Mouse (Mus musculus) bone marrow macrophage, adult 2 months (primary cell): ENCODE measurements around the gene Gnb5.

ENCODE experiments used
- CTCF ChIP-seq: IDR thresholded peaks from 2 replicates; pipeline ENCODE4 v1.5.1; 2012; ENCODE audit warnings: low read depth, mild to moderate bottlenecking, low read length, moderate library complexity
- POLR2A ChIP-seq: IDR thresholded peaks from 2 replicates; pipeline ENCODE4 v1.6.1; 2012; ENCODE audit warnings: mild to moderate bottlenecking, low read depth, low read length, borderline replicate concordance

DNA sequence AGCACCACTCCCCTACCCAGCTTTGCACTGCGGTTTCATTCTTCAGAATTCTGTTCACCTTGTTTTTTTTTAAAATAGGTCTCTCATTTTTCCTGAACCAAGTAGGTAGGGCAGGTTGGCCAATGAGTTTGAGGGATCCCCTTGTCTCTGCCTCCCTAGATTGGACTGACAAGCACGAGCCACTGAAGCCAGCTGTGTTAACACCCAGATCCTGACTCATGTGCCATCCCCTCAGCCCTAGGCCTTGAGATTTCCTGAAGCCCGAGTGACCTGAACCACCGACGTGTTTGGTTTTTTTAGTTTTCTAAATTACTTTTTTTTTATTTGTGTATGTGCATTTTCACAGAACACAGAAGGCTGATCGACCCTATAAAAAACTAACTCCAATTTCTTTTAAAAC lies 10.7 kb downstream of the Gnb5 start:
- no peak for TF ChIP-seq CTCF
- no peak for TF ChIP-seq POLR2A
